Mouse (Mus musculus) heart, embryonic 15.5 days (tissue): ENCODE measurements at regions not wholly inside any gene's neighbourhood (a gene's known extent, or its start where the extent isn't known, plus 50 kb on each side); places are given as distances from the start of the nearest gene placed in this dataset.

Experiments
- ATAC-seq: fragments of 200-750 bp; cut with Nextera tagmentation; replicated peaks from 2 replicates; pipeline ENCODE4 v1.8.0; 2017; ENCODE audit warnings: low read depth, moderate TSS enrichment; ENCODE audit not compliant: insufficient number of reproducible peaks, insufficient read depth, low FRiP score
- H3K27ac ChIP-seq: fragments of 300-500 bp; sonication (generic); 2 replicates; pipeline ENCODE4 v1.5.1; 2015; ENCODE audit warnings: mild to moderate bottlenecking, inconsistent platforms
- H3K27me3 ChIP-seq: fragments of 300-500 bp; sonication (generic); 2 replicates; pipeline ENCODE4 v1.6.1; 2015; ENCODE audit warnings: inconsistent platforms
- H3K36me3 ChIP-seq: fragments of 300-500 bp; sonication (generic); 2 replicates; pipeline ENCODE4 v1.6.1; 2015; ENCODE audit warnings: mild to moderate bottlenecking, inconsistent platforms
- H3K4me1 ChIP-seq: fragments of 300-500 bp; sonication (generic); replicated peaks from 2 replicates; pipeline ENCODE4 v1.6.1; 2015; ENCODE audit warnings: inconsistent platforms
- H3K4me2 ChIP-seq: fragments of 300-500 bp; sonication (generic); 2 replicates; pipeline ENCODE4 v1.6.1; 2015; ENCODE audit warnings: inconsistent platforms, mild to moderate bottlenecking, moderate library complexity
- H3K4me3 ChIP-seq: fragments of 300-500 bp; sonication (generic); 2 replicates; pipeline ENCODE4 v1.5.1; 2015; ENCODE audit warnings: mild to moderate bottlenecking, inconsistent platforms
- H3K9ac ChIP-seq: fragments of 300-500 bp; sonication (generic); 2 replicates; pipeline ENCODE4 v1.6.1; 2015; ENCODE audit warnings: mild to moderate bottlenecking, inconsistent platforms
- H3K9me3 ChIP-seq: fragments of 300-500 bp; sonication (generic); replicated peaks from 2 replicates; pipeline ENCODE4 v1.6.1; 2016; ENCODE audit warnings: inconsistent platforms
- WGBS: fragments of 180-500 bp; shearing (Covaris S2); methylation state at CpG from one replicate; pipeline ENCODE4 v1.1.7; 2015; ENCODE audit warnings: mixed read lengths; 5-methylcytosine and 5-hydroxymethylcytosine counted together

GRCm38 (mm10) chr1:102628061-102628460 is 2140.3 kb upstream of the Cdh20 start:
- no peak overlapping the region for H3K4me2 ChIP-seq
- no peaks in the 10 kb centered on the region for H3K27me3 ChIP-seq
- ATAC-seq: peak; percentile 100
- WGBS: 82% methylated on average over 7 of the region's 7 CpGs
- H3K9ac ChIP-seq: no peak overlapping the region
- H3K27ac ChIP-seq: no peak overlapping the region
- H3K9me3 ChIP-seq: no peaks in the 10 kb centered on the region
- H3K36me3 ChIP-seq: no peaks in the 10 kb centered on the region
- no peak overlapping the region for H3K4me3 ChIP-seq
- no peaks in the 10 kb centered on the region for H3K4me1 ChIP-seq

DNA sequence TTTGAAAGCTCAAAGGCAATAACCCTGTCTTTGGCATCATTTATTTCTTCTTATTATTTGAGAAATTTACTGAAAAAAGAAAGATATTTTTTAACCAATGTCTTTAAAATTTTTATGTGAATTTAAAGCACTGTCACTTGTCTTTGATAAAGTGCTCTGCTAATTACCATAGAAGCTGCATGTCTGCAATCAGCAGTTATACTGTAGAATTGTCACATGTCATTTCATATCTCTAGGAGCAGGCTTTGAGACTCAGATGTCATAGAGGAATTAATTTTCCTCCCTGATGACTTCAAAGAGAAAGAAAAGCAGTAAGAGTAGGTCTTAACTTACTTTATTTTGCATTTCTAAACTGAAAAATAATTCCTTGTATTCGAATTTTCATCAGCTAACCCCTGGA is 2123.9 kb upstream of the Cdh20 start:
- no peaks in the 10 kb centered on the region for H3K36me3 ChIP-seq
- no peak for ATAC-seq
- no peaks in the 10 kb centered on the region for H3K9me3 ChIP-seq
- no peaks in the 10 kb centered on the region for H3K27me3 ChIP-seq
- H3K4me3 ChIP-seq: no peak overlapping the region
- 30% methylated on average over 1 of the region's 1 CpGs for WGBS
- H3K4me2 ChIP-seq: no peak overlapping the region
- no peak overlapping the region for H3K27ac ChIP-seq
- H3K4me1 ChIP-seq: no peaks in the 10 kb centered on the region
- no peak overlapping the region for H3K9ac ChIP-seq

DNA sequence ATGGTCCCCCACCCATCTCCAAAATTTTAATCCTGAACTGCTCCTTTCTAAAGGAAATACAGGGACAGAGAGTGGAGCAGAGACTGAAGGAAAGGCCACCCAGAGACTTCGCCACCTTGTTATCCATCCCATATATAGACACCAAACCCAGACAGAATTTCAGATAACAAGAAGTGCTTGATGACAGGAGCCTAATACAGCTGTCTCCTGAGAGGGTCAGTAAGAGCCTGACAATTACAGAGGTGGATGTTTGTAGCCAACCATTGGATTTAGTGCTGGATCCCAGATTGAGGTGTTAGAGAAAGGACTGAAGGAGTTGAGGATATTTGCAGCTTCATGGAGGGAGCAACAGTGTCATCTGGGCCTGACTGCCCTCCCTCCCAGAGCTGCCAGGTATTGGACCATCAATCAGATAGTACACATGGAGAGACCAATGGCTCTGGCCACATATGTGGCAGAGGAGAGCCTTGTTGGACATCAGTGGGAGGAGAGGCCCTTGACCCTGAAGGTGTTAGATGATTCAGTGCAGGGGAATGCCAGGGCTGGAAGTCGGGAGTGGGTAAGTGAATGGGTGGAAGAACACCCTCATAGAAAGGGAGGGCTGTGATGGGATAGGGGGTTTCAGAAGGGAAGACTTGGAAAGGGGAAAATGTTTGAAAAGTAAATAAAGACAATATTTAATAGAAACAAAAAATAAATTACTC is 2080.8 kb upstream of the Cdh20 start:
- Histone ChIP-seq H3K27me3 (no peaks in the 10 kb centered on the region), H3K4me1 (0 out of 2 replicates have a peak, but pooled peaks cover 2% of the 10 kb centered on the region), H3K9me3 (no peaks in the 10 kb centered on the region), H3K36me3 (no peaks in the 10 kb centered on the region), H3K9ac (no peak overlapping the region), H3K4me3 (no peak overlapping the region), H3K27ac (no peak overlapping the region), H3K4me2 (no peak overlapping the region)
- peak; percentile 67 for ATAC-seq
- 34% methylated on average over 2 of the region's 2 CpGs for WGBS

DNA sequence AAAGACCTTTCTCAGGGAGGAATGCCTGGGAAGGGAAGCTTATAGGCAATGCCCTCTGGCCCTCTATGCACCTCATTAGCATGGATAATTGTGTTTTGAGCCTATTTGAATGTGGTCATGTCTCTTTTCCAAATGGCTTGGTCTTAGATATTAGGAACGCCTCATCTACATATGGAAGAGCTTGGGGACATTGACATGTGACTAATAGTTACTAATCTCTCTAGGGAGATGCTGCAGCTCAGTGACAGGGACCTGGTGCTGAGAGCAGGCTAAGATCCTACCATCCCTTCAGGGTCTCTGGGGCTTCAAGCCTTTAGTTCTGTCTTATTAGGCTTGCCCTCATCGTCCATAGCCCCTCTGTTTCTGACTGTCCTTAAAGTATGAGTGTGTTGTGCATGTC is 2051.9 kb upstream of the Cdh20 start:
- WGBS: 81% methylated on average over 2 of the region's 2 CpGs
- Histone ChIP-seq H3K36me3 (no peaks in the 10 kb centered on the region), H3K9me3 (no peaks in the 10 kb centered on the region), H3K4me1 (no peaks in the 10 kb centered on the region), H3K4me3 (no peak overlapping the region), H3K27me3 (no peaks in the 10 kb centered on the region), H3K9ac (no peak overlapping the region), H3K27ac (no peak overlapping the region), H3K4me2 (no peak overlapping the region)
- ATAC-seq: no peak

GRCm38 (mm10) chr1:102733991-102734390 is 2034.3 kb upstream of the Cdh20 start:
- H3K4me1 ChIP-seq: no peaks in the 10 kb centered on the region
- ATAC-seq: no peak
- no peak overlapping the region for H3K9ac ChIP-seq
- H3K4me3 ChIP-seq: no peak overlapping the region
- WGBS: 92% methylated on average over 1 of the region's 1 CpGs
- H3K36me3 ChIP-seq: no peaks in the 10 kb centered on the region
- no peaks in the 10 kb centered on the region for H3K9me3 ChIP-seq
- H3K27me3 ChIP-seq: no peaks in the 10 kb centered on the region
- no peak overlapping the region for H3K27ac ChIP-seq
- H3K4me2 ChIP-seq: no peak overlapping the region

GRCm38 (mm10) chr1:102735392-102735791 is 2032.9 kb upstream of the Cdh20 start:
- Histone ChIP-seq H3K4me2 (no peak overlapping the region), H3K27ac (no peak overlapping the region), H3K27me3 (no peaks in the 10 kb centered on the region), H3K9ac (no peak overlapping the region), H3K4me3 (no peak overlapping the region), H3K36me3 (no peaks in the 10 kb centered on the region), H3K9me3 (no peaks in the 10 kb centered on the region), H3K4me1 (no peaks in the 10 kb centered on the region)
- no peak for ATAC-seq
- 71% methylated on average over 3 of the region's 3 CpGs for whole genome bisulfite sequencing

GRCm38 (mm10) chr1:102757941-102758340 is 2010.4 kb upstream of the Cdh20 start:
- Histone ChIP-seq H3K4me1 (no peaks in the 10 kb centered on the region), H3K36me3 (no peaks in the 10 kb centered on the region), H3K4me3 (no peak overlapping the region), H3K4me2 (no peak overlapping the region), H3K27ac (no peak overlapping the region), H3K9ac (no peak overlapping the region), H3K27me3 (no peaks in the 10 kb centered on the region), H3K9me3 (no peaks in the 10 kb centered on the region)
- no peak for ATAC-seq
- WGBS: 63% methylated on average over 1 of the region's 1 CpGs
